Mouse (Mus musculus) embryonic facial prominence, embryonic 13.5 days (tissue): ENCODE measurements at regions not wholly inside any gene's neighbourhood (a gene's known extent, or its start where the extent isn't known, plus 50 kb on each side); places are given as distances from the start of the nearest gene placed in this dataset.

ENCODE experiments used
- ATAC-seq: fragments of 200-750 bp; cut with Nextera tagmentation; 2 replicates; pipeline ENCODE4 v1.8.0; 2017; ENCODE audit warnings: low read depth; ENCODE audit not compliant: insufficient number of reproducible peaks, insufficient read depth, low FRiP score, low TSS enrichment
- H3K27ac ChIP-seq: fragments of 300-500 bp; sonication (generic); 2 replicates; pipeline ENCODE4 v1.5.1; 2015; ENCODE audit warnings: moderate library complexity, mild to moderate bottlenecking, inconsistent platforms
- H3K27me3 ChIP-seq: fragments of 300-500 bp; sonication (generic); 2 replicates; pipeline ENCODE4 v1.6.1; 2015; ENCODE audit warnings: mild to moderate bottlenecking, inconsistent platforms
- H3K36me3 ChIP-seq: fragments of 300-500 bp; sonication (generic); 2 replicates; pipeline ENCODE4 v1.6.1; 2015; ENCODE audit warnings: mild to moderate bottlenecking, inconsistent platforms
- H3K4me1 ChIP-seq: fragments of 300-500 bp; sonication (generic); 2 replicates; pipeline ENCODE4 v1.6.1; 2015; ENCODE audit warnings: inconsistent platforms
- H3K4me2 ChIP-seq: fragments of 300-500 bp; sonication (generic); 2 replicates; pipeline ENCODE4 v1.6.1; 2015; ENCODE audit warnings: moderate library complexity, mild to moderate bottlenecking, inconsistent platforms
- H3K4me3 ChIP-seq: fragments of 300-500 bp; sonication (generic); 2 replicates; pipeline ENCODE4 v1.5.1; 2015; ENCODE audit warnings: mild to moderate bottlenecking, inconsistent platforms
- H3K9ac ChIP-seq: fragments of 300-500 bp; sonication (generic); 2 replicates; pipeline ENCODE4 v1.6.1; 2015; ENCODE audit warnings: mild to moderate bottlenecking, inconsistent platforms
- H3K9me3 ChIP-seq: fragments of 300-500 bp; sonication (generic); 2 replicates; pipeline ENCODE4 v1.6.1; 2016; ENCODE audit warnings: inconsistent platforms
- WGBS: fragments of 180-500 bp; shearing (Covaris S2); methylation state at CpG from one replicate; pipeline ENCODE4 v1.1.7; 2015; ENCODE audit warnings: mixed read lengths; 5-methylcytosine and 5-hydroxymethylcytosine counted together

DNA sequence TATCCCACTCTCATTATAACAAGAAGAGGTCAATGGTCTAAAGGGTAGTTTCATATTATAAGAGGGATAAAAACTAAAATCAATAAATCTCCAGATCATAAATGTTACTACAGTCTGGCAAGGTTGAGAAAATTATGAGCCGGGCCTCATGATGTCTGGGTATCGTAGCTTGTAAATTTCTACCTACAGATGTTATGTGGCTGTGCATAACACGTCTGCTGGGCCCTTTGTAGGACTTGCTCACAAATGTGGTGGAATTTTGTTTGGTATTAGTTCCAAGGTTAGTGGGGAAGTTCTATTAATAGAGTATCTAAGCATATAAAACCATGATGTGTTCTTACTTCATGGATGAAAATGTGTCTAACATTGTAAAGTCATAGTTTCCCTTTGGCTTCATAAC is 146.7 kb upstream of the Cep162 start:
- no peak for ATAC-seq
- no peaks in the 10 kb centered on the region for H3K9me3 ChIP-seq

DNA sequence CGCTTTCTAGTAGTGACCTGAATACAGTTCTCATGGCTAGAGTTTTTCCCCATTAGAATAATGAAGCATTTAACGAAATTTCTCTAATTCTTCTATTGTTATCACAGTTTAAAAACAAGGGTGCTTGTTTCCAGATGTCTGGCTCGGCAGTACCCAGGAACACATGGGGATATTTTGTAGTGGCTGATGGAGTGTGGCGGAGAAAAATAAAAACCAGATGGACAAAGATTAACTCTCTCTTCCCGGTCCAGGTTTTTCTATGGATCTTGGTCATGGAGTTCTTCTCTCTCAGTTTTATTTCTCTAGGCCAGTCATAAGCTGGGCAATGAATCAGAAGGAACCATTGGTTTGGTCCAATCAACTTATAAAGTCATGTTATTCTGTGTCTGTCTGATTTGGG is 132.2 kb upstream of the Cep162 start:
- H3K9me3 ChIP-seq, result no peaks in the 10 kb centered on the region
- no peak for ATAC-seq
- WGBS, result 21% methylated on average over 5 of the region's 5 CpGs
- H3K4me3 ChIP-seq, result no peak overlapping the region
- H3K4me1 ChIP-seq, result peaks cover 10% of the 10 kb centered on the region
- no peaks in the 10 kb centered on the region; the same call in 1 of the 2 replicates for H3K27me3 ChIP-seq
- no peak overlapping the region for H3K27ac ChIP-seq
- H3K4me2 ChIP-seq, result peak overlapping the region; percentile 9; the same call in 1 of the 2 replicates
- H3K36me3 ChIP-seq, result no peaks in the 10 kb centered on the region
- H3K9ac ChIP-seq, result no peak overlapping the region

More for the DNA sequence above, 146.7 kb upstream of the Cep162 start:
- no peak overlapping the region for H3K4me2 ChIP-seq
- no peak overlapping the region for H3K27ac ChIP-seq
- H3K4me3 ChIP-seq, result no peak overlapping the region
- 82% methylated on average over 3 of the region's 3 CpGs for WGBS
- H3K36me3 ChIP-seq, result no peaks in the 10 kb centered on the region
- no peak overlapping the region for H3K9ac ChIP-seq
- H3K4me1 ChIP-seq, result 0 out of 2 replicates have a peak, but pooled peaks cover 7% of the 10 kb centered on the region
- 0 out of 2 replicates have a peak, but pooled peaks cover 2% of the 10 kb centered on the region for H3K27me3 ChIP-seq

DNA sequence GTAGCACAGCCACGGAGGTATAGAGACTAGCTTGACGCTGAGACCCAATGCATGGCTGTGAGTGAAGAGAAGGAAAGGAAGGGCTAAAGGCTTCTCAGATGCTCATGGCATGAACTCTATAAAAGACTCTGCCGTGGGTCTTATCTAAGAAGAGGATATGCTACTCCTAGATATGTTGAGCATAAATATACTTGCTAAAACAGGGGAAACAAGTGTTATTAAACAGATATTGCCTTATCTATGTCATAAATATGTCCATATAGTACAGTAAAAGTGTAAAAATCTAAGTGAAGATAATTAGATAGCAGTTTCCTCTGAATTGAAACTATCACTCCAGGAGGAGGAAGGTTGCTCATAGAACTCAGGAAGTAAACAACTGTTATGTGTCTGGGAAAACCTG is 128.2 kb upstream of the Cep162 start:
- Histone ChIP-seq H3K27ac (no peak overlapping the region), H3K36me3 (no peaks in the 10 kb centered on the region), H3K9ac (no peak overlapping the region), H3K27me3 (peaks cover 4% of the 10 kb centered on the region; the same call in 1 of the 2 replicates), H3K4me3 (no peak overlapping the region), H3K4me2 (no peak overlapping the region), H3K9me3 (no peaks in the 10 kb centered on the region), H3K4me1 (peaks cover 10% of the 10 kb centered on the region)
- ATAC-seq, result no peak
- 78% methylated on average over 3 of the region's 3 CpGs for WGBS

DNA sequence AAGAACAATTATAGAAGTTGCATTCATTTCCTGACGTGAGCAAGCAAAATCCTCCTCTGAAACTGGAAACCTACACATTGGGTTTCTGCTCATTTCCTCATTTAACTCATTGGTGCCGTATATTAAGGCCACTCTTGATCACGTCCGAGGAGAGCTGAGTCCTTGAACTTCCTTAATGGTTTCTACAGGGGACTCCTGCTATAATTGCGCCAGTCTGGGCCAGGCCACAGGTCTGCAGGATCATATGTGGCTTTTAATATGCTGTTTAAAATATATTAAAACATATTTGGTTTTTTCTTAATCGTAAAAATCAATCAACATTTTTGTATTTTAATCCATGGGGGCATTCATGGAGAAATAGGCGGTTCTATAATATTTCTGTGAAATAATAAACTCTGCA is 122.6 kb upstream of the Cep162 start:
- peaks cover 4% of the 10 kb centered on the region; the same call in 1 of the 2 replicates for H3K27me3 ChIP-seq
- 58% methylated on average over 7 of the region's 7 CpGs for WGBS
- ATAC-seq, result no peak

DNA sequence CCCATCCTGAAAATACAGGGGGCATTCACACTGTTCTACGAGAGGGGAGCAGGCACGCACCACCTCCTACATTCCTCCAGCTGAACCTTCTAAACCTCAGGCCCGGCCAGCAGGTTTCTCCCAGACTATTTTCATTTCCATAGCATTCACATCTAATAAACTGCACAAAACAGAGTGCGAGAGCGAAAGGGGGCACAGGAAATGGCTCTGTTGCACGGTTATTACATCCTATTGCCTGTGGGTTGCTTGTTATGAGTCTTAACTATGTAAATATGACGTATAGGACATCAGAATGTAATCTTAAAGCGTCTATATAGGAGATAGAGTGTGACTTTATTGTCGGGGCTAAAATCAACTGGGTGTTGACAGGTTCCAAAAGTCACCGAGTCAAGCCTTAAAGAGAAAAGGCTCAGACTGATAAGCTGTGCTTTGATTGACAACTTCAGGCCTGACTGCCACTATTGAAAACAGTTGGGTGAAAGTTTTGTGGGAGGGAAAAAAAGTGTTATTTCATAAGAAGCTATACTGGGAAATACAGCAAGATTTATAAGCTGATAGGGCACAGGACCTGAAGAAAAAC is 121.5 kb upstream of the Cep162 start:
- ATAC-seq, result no peak
- Histone ChIP-seq H3K36me3 (no peaks in the 10 kb centered on the region), H3K27me3 (peaks cover 4% of the 10 kb centered on the region), H3K4me3 (no peak overlapping the region), H3K9ac (no peak overlapping the region), H3K9me3 (no peaks in the 10 kb centered on the region), H3K4me1 (peaks cover 8% of the 10 kb centered on the region), H3K4me2 (no peak overlapping the region), H3K27ac (no peak overlapping the region)
- WGBS, result 41% methylated on average over 10 of the region's 10 CpGs

More for the DNA sequence above, 122.6 kb upstream of the Cep162 start:
- H3K36me3 ChIP-seq, result no peaks in the 10 kb centered on the region
- no peak overlapping the region for H3K4me2 ChIP-seq
- no peak overlapping the region for H3K9ac ChIP-seq
- H3K27ac ChIP-seq, result no peak overlapping the region
- no peak overlapping the region for H3K4me3 ChIP-seq
- H3K4me1 ChIP-seq, result 0 out of 2 replicates have a peak, but pooled peaks cover 3% of the 10 kb centered on the region
- no peaks in the 10 kb centered on the region for H3K9me3 ChIP-seq

DNA sequence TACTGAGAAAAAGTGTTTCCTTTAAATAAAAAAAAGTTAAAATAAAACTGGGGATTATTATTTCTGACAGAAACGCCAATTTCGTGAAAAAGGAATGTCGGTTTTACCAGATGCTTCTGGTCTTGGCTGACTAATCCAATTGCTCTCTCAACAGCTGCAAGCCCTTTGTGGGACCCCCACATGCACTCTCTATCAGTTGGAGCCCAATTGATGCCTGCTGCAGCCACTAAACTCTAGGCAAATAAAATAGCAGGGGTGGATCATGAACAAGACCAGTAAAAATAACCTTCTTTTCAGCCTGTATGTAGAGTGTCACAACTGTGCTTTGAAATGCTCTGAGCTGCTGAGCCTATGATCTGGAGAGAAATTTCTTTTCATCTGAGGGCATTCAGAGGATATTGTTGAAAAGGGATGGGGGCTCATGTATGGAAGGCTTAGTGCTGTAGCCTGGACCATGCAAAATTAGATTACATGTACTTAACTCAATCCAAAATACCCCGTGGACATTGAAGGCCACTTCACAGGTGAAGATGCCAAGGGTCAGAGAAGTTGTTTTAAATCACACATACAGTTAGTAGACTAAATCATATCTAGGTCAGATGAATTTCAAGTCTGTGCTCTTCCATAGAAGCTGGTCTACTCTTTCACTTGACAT is 117.0 kb upstream of the Cep162 start:
- Histone ChIP-seq H3K36me3 (no peaks in the 10 kb centered on the region), H3K27me3 (peaks cover 4% of the 10 kb centered on the region; the same call in 1 of the 2 replicates), H3K9ac (no peak overlapping the region), H3K9me3 (no peaks in the 10 kb centered on the region), H3K4me3 (no peak overlapping the region), H3K4me1 (peaks cover 15% of the 10 kb centered on the region), H3K27ac (no peak overlapping the region), H3K4me2 (no peak overlapping the region)
- no peak for ATAC-seq
- 35% methylated on average over 4 of the region's 4 CpGs for WGBS

DNA sequence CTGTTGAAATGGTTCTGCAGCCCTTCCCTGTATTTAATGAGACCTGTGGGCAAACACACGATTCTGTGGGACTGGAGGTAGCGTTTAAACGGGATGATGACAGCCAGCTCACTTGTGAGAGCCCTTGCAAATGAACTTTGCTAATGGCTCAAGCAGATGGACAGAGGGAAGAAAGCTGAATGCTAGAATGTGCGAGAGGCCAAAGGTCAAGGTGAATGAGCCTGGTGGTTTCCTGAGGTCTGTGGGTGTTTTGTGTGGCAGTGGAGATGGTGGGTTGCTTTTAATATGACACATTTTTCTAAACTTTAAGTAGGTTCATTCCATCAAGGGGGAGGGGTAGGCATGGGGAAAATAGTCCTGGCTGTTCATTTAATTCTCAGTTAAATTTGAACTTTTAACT is 113.7 kb upstream of the Cep162 start:
- H3K27ac ChIP-seq, result no peak overlapping the region
- no peak overlapping the region for H3K4me2 ChIP-seq
- peaks cover 16% of the 10 kb centered on the region for H3K4me1 ChIP-seq
- H3K36me3 ChIP-seq, result no peaks in the 10 kb centered on the region
- H3K4me3 ChIP-seq, result no peak overlapping the region
- H3K9ac ChIP-seq, result no peak overlapping the region
- no peaks in the 10 kb centered on the region for H3K9me3 ChIP-seq
- H3K27me3 ChIP-seq, result peaks cover 4% of the 10 kb centered on the region; the same call in 1 of the 2 replicates
- no peak for ATAC-seq
- WGBS, result 46% methylated on average over 4 of the region's 4 CpGs

DNA sequence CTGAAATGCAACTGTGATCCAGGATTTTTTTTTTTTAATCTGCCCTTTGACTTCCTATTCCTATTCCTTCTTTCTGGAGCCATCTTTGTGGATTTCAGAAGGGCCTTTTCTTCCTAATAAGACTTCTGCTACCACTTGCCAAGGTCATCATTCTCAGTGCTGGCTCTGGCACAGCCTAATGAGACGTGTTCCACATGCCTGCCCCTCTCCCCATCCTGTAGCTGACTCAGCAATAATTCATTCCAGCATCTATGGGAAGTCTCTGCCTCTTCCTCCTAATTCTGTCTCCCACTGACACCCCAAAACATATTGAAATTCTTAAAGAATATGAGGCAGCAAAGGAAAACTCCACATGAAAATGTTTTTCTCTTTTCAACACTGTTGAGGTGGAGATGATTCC is 91.7 kb upstream of the Cep162 start:
- H3K27me3 ChIP-seq, result no peaks in the 10 kb centered on the region; the same call in 1 of the 2 replicates
- no peaks in the 10 kb centered on the region for H3K36me3 ChIP-seq
- no peak overlapping the region for H3K27ac ChIP-seq
- H3K9me3 ChIP-seq, result no peaks in the 10 kb centered on the region
- no peak overlapping the region for H3K4me3 ChIP-seq
- 30% methylated on average over 1 of the region's 1 CpGs for WGBS
- peaks cover 6% of the 10 kb centered on the region; the same call in 1 of the 2 replicates for H3K4me1 ChIP-seq
- H3K9ac ChIP-seq, result no peak overlapping the region
- H3K4me2 ChIP-seq, result no peak overlapping the region
- ATAC-seq, result no peak

DNA sequence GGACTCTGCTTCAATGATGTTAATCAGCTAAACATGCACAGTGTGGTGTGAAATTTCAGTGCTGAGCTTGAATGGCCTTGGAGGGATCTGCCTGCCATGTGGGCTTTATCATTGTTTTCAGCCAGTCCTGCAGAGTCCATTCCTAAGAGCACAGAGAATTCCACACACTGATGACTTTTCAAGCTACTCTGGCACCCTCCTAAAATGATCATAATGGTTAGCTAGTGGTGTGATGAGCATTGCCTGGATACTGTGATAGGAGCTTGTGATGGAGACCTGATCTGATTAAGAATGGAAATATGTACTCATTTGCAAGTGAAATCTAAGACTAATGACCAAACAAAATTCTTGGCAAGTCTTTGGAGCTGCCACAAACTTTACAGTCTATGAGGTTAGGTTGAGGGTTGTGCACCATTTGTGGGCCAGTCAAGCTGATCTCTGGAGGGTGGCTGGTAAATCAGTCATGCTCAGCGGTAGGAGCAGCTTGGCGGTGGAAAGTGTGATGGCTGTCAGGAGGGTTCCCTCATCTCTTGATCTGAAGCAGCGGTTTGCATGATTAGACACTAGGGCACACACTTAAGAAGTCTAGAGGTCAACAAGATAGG is 91.0 kb upstream of the Cep162 start:
- ATAC-seq, result no peak
- no peak overlapping the region for H3K27ac ChIP-seq
- H3K9ac ChIP-seq, result no peak overlapping the region
- 71% methylated on average over 3 of the region's 3 CpGs for WGBS
- H3K4me2 ChIP-seq, result no peak overlapping the region
- H3K36me3 ChIP-seq, result no peaks in the 10 kb centered on the region
- H3K4me3 ChIP-seq, result no peak overlapping the region
- no peaks in the 10 kb centered on the region; the same call in 1 of the 2 replicates for H3K27me3 ChIP-seq
- no peaks in the 10 kb centered on the region for H3K9me3 ChIP-seq
- peaks cover 6% of the 10 kb centered on the region; the same call in 1 of the 2 replicates for H3K4me1 ChIP-seq

DNA sequence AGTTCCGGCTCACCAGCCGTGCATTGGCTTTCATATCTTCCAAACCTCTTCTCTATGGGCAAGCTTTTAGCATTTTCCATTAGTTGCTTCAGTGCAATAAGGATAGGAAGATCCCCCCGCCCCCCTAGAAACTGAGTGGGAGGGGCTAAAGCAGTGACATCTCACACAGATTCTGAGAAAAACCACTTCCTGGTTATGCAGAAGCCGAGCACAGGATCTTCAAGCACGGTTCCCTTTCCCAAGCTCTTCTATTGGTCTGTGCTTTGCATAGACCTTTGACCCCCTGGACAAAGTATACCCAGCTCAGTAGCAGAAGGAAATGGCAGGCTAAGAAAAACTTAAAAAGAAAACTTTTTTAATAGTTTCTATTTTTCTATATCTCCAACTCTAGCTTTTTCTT is 86.1 kb upstream of the Cep162 start:
- no peak overlapping the region for H3K27ac ChIP-seq
- no peak overlapping the region for H3K9ac ChIP-seq
- no peak overlapping the region for H3K4me3 ChIP-seq
- H3K4me1 ChIP-seq, result peaks cover 8% of the 10 kb centered on the region; the same call in 1 of the 2 replicates
- H3K36me3 ChIP-seq, result no peaks in the 10 kb centered on the region
- no peak overlapping the region for H3K4me2 ChIP-seq
- no peaks in the 10 kb centered on the region for H3K9me3 ChIP-seq
- no peaks in the 10 kb centered on the region; the same call in 1 of the 2 replicates for H3K27me3 ChIP-seq
- WGBS, result 66% methylated on average over 5 of the region's 5 CpGs
- ATAC-seq, result no peak

DNA sequence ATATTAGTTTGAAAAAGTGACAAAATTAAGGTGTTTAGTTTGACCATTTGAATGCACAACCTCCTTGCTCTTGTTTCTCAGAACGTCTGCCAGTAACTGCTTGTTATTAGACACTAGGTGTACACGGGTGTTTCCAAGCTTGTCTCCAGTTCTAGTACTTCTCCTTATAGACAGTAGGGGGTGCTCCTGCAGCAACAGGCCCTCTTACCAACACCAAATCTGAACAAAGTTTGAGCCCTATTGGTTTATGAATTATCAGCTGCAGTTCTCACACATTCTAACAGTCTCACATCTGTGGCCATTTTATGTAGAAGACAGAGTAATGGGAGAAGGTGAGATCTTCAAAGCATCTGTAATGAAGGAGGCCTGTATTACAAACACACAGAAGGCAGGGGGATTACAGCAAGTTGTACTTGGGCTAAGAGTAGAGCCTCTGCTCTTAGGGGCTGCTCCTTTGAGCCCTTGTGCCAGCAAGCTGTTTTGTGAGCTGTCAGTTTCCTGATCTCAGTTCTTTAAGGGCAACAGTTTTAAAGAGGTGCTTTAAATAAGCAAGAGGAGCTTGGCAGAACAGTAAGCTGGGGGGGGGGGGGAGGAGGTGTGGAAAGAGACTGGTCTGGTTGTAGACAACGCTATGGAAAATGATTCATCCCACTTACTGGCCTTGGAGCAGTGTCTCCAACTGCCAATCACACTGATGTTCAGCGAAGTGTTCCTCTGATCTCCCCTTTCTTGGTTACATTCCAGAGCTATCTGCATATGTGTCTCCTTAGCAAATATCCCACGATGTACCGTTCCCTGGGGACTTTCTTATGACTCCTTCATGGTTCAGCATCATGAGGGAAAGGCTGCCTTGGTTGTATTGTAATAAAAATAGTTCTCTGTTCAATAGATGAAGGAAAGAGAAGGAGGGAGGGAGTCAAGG is 71.3 kb upstream of the Cep162 start:
- Histone ChIP-seq H3K27ac (no peak overlapping the region), H3K4me2 (no peak overlapping the region), H3K36me3 (no peaks in the 10 kb centered on the region), H3K4me1 (no peaks in the 10 kb centered on the region), H3K9me3 (no peaks in the 10 kb centered on the region), H3K9ac (no peak overlapping the region), H3K27me3 (no peaks in the 10 kb centered on the region), H3K4me3 (no peak overlapping the region)
- no peak for ATAC-seq
- WGBS, result 42% methylated on average over 6 of the region's 6 CpGs
